Mouse (Mus musculus) cerebellum, adult 8-10 months (tissue): Measurements from ENCODE around the gene Csrnp3.
"Not testable (repeated sequence)": the region's sequence is repeated elsewhere in the genome, so short reads cannot be mapped to it uniquely, and the experiment has no call there.

ENCODE experiments used
- DNase-seq: peaks from one replicate; pipeline ENCODE4 v3.0.0; 2022

Gene Csrnp3

GRCm38 (mm10) chr2:65845551-65845950 is at the start of gene Csrnp3:
Gene Csrnp3, plus strand, starts transcription at chr2:65845767.
- DNase-seq, result peak; percentile 54

GRCm38 (mm10) chr2:65801054-65801709 is 44.4 kb upstream of the Csrnp3 start:
- DNase-seq, result no peak

DNA sequence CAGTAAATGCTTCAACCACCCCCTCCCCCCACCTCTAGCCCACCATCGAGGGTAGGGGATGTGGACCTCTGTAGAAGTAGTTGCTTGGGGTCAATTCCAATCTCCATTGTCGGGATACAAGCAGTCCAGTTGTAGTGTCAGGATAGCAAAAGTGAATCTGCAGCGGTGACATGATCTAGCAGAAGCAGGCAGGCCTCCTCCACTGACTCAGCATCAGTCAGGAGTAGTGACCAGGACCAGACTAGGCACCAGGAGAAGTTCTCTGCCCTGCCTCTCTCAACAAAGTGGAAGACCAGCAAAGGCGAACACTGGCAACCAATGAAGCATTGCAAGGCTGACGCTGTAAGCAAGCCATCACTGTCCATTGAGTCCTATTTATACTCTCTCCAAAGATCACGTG is 39.0 kb upstream of the Csrnp3 start:
- DNase-seq, result no peak

DNA sequence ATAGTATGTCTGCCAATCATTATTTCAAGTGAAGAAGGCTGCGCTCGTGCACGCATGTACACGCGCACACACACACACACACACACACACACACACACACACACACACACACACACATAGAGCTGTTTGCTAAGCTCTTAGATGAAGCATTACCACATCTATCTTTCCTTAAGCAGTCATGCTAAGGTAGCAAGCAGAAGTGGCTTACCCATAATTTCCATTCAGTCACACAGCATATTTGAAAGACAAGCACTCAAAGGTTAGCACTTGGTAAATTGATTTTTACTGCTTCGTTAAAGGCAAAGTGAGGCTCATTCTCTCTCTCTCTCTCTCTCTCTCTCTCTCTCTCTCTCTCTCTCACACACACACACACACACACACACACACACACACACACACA is 34.4 kb upstream of the Csrnp3 start:
- DNase-seq, result not testable (repeated sequence)

DNA sequence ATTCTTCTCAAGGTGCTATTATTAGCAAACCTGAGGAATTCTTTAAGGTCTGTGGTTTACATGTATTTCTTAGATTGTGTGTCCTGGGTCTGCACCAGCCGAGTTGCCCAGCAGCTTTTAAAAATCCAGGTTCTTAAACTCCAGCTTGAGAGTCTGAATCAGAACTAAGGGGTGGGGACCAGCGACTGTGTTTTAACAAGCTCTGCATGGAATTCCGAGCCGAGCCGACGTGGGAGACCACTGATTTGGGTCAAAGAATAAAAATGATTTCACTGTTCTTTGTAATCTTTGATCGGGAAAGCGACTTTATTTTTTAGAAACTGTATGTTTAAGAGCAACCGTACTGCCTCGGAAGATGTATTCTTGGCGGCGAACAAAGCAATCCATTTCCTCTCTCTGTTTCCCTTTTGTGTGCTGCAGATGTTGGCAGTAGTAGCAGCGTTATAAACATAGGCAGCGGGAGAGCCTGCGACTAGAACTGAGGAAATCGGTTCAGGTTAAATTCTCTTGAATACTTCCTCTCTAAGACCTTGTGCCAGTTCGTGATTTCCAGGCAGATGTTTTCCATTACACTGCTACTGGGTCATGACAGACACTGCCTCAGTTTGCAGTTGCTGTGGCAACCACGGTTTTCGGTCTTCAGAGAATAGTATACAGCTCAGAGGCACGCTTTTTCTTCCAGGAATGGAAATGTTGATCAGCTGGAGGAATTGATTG is 27.3 kb upstream of the Csrnp3 start:
- no peak for DNase-seq

DNA sequence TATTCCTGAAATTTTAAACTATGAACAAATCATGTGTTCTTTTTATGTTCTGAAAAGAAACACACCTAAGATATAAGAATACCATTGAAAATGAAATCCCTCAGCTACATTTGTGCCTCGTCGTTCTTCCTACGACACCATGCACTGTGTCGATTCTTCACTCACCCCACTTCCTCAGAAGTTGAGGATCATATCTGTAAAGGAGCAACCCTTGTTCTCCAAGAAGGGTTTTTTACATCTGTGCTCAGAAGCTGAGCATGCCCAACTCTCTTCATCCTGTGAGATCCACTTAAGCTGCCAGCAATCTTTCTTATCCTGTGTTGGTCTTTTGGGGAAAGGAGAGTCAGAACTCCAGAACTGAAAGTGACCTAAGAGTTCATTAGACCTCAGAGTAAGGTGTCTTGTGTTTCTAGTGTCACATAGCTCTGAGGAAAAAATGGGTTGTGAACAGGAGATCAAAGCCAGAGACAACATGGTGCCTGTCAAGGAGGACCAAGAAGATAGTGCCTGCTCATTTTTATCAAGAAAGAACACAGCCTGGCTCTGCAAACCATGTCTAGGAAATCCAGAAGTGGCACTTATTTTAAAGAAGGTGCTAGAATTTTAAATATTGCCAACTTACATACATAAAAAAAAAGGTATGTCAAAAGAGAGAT is 25.3 kb upstream of the Csrnp3 start:
- DNase-seq, result no peak

GRCm38 (mm10) chr2:65826314-65826713 is 19.3 kb upstream of the Csrnp3 start:
- no peak for DNase-seq

GRCm38 (mm10) chr2:65826801-65827200 is 18.8 kb upstream of the Csrnp3 start:
- no peak for DNase-seq

GRCm38 (mm10) chr2:65828699-65829098 is 16.9 kb upstream of the Csrnp3 start:
- no peak for DNase-seq

DNA sequence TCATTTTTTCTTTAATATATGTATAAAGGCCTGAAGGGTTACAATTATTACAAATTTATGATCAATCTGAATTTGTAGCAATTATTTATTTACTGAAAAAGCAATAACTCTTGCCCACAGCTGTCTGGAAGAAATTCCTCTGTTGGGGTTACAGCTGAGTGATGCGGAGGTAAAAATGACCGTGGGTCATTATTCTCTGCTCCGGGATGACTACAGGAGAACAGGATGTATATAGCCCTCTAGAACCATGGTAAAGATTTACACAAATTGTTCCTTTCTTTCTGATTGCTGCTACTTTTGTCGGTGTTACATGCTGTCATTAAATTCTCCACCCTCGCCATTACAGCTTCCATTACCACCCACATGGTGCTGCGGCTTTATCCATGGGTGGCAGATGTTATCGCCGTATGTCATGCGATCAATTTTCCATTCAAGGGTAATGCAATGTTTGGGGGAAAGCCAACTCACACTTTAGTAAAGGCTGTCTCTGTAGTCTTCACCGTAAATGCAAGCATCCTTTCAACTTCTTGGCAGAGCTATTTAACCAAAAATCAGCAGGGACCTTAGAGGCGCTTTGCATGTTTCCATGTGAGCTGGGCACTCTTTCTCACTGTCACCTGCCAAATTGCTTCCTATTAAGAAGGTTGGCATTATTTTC is 12.7 kb upstream of the Csrnp3 start:
- no peak for DNase-seq

GRCm38 (mm10) chr2:65833421-65833820 is 12.1 kb upstream of the Csrnp3 start:
- DNase-seq, result no peak

GRCm38 (mm10) chr2:65841606-65842005 is 4.0 kb upstream of the Csrnp3 start:
- DNase-seq, result no peak

DNA sequence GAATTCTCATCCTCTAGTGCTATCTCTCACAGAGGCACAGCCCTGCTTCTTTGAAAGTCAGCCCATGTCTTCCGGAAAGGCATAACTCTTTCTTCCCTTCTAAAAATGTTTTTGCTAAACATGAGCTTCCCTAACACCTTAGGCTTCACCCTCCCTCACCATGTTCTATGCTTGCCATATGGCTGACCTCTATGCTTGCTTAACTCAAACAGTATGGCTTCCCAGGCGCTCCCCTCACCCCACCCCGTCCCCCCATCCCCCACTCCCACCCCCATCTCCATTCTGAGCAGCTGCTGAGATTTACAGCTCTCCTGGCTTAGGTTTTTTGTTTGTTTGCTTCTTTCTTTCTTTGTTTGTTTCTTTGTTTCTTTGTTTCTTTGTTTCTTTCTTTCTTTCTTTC is 3.2 kb upstream of the Csrnp3 start:
- no peak for DNase-seq

- peak; percentile 14 for DNase-seq
Measured at GRCm38 (mm10) chr2:65846000-65846755, 611 bp downstream of the Csrnp3 start.

DNA sequence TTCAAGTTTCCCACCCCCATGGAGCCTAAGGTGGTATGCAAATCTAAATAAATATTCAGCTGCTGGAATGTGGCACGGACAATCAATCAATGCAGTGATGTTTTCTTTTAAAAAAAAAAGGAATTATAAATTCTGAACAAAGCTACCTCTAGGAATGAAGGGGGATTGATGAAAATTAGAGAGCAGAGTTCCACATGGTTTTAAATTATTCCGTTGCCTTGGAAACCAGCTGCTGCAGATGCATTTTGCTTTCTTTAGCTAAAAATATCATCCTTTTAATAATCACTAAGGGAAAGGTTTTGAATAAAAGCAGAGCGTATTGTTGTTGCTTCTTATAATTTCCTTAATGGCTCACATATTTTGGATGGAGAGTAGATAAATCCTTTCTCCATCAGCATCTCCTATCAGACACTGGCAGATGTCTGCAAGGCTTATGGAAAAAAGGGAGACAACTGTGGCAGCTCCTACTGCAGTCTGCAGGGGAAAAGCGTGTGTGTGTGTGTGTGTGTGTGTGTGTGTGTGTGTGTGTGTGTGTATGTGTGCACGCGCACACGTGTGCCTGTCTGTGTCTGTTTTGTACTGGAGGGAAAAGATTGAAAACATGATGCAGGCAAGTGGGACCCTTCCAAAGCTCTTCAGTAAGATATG is 2.0 kb downstream of the Csrnp3 start:
- no peak for DNase-seq

GRCm38 (mm10) chr2:65848706-65849105 is 3.1 kb downstream of the Csrnp3 start:
- DNase-seq, result no peak

DNA sequence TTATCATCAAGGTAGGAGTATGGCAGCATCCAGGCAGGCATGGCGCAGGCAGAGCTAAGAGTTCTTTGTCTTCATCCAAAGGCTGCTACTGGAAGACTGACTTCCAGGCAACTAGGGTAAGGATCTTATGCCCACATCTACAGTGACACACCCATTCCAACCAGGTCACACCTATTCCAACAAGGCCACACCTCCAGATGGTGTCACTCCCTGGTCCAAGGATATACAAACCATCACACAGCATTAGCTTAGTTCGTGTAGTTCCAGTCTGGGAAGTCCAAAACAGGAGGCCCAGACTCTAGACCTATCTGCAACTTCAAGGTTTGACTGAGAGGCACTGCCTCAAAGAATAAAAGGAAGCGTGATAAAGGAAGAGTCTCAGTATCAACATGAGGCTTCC is 4.7 kb downstream of the Csrnp3 start:
- not testable (repeated sequence) for DNase-seq

- DNase-seq, result no peak
Measured at GRCm38 (mm10) chr2:65856791-65857190, 11.2 kb downstream of the Csrnp3 start.

- DNase-seq, result no peak
Measured at GRCm38 (mm10) chr2:65859767-65860727, 14.5 kb downstream of the Csrnp3 start.

DNA sequence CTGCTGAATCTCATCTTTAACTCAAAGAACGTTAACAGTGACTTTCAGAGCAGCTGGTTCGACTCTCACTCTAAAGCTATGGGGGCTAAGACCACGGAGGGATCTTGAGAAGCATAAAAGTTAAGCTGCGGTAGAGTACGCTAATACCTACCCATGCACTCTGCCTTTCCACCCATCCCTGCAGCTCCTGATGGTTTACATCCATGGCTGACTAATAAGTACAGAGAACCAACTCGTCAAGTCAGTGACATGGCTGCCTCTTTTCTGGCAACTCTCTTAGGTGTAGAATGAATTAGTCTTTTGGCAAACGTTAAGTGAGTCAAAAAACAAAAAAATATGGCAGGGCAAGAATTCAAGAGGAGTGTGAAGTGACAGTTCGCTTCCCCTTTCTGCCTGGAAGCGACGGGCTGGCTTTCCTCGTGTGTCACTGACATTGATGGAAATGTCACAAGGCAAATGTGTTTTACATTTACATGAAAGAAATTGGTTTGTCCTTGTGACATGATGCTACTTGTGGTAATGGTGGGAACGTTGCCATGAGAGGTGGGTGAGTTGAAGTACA is 19.3 kb downstream of the Csrnp3 start:
- DNase-seq, result no peak
